Mouse (Mus musculus): Measurements from ENCODE around the gene Rhot2.

DNA sequence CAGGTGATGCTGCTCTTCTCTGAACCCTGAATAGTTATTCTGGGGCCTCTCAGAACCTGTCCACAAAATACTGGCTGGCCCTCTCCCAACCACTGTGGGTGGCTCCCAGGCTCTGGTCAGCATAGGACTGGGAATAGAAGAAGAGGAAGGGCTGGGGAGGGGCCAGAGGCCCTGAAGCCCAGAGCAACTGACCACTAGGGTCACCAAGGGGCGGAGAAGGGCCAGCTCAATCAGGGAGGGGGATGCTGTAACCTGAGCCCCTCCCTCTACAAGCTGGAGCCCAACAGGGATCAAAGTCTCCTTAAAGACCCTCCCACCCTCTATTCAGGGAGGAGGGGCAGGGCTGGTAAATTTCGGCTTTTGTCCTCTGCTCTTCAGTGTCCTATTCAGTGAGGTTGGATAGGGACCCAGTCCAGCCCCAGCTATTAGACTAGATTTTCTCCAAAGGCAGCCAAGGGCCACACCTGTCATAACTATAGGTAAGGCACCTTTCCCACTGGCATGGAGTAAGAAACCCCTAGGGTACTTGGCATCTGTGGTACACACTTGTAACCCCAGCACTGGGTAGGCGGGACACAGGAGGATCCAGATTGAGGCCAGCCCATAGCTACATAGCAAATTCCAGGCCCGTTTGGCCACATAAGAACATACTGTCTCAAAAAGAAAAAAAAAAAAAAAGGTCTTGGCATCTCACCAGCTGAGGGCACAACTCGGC, 35.7 kb upstream of the Rhot2 start, which contains the start of gene Wfikkn1:
- TF ChIP-seq POLR2A (IDR thresholded peaks at IDR 0.05; ENCODE audit: insufficient read length, low read depth), result no peak
- TF ChIP-seq USF1 (IDR thresholded peaks at IDR 0.05; ENCODE audit: low read depth), result no peak
- no peak for TF ChIP-seq TCF12 (IDR thresholded peaks at IDR 0.05; ENCODE audit: insufficient read depth, poor library complexity, severe bottlenecking)
- TF ChIP-seq POLR2AphosphoS2 (IDR thresholded peaks at IDR 0.05; ENCODE audit: insufficient read length, low read depth), result no peak
- TF ChIP-seq SRF (IDR thresholded peaks at IDR 0.05; ENCODE audit: control insufficient read depth, insufficient read length, low read depth), result no peak
- TF ChIP-seq MYOG (IDR thresholded peaks at IDR 0.05; ENCODE audit: control insufficient read depth in 1 of 3, insufficient read depth in 1 of 3, insufficient read length in 2 of 3, low read depth in 2 of 3), result no peak
- TF ChIP-seq MYOD1 (IDR thresholded peaks at IDR 0.05; ENCODE audit: control insufficient read depth in 1 of 3, insufficient read length in 2 of 3, low read depth in 2 of 3), result no peak
- no peak for TF ChIP-seq MAX (IDR thresholded peaks at IDR 0.05; ENCODE audit: low read depth)
- no peak for TF ChIP-seq CEBPB (IDR thresholded peaks at IDR 0.05; ENCODE audit: insufficient read depth, poor library complexity, severe bottlenecking)
- TF ChIP-seq TCF3 (IDR thresholded peaks at IDR 0.05; ENCODE audit: insufficient read length, low read depth), result no peak
